Mouse (Mus musculus): Measurements from ENCODE around the gene Ckmt2. TPM values are rescaled to one million over a fixed set of nuclear protein-coding genes. Genes with fewer than 3 reads are reported as not detected.

Gene Ckmt2
- not detected in 2 replicates for polyA plus RNA-seq (2016; fragmentation: Nextera tagmentation; extraction: Ambion mirVana)

GRCm38 (mm10) chr13:91876741-91877349 is at the start of gene Ckmt2:
TSS of gene Ckmt2 (minus strand) at chr13:91876885.
- no peak within 1 kb of the TSS for H3K4me2 ChIP-seq (replicated peaks)
- no peak within 1 kb of the TSS for H3K27ac ChIP-seq
- no peak within 1 kb of the TSS for H3K9ac ChIP-seq
- no peak within 1 kb of the TSS for H3K4me3 ChIP-seq
- peaks cover 7% of the 10 kb centered on the region for H3K4me1 ChIP-seq
- no peak for ATAC-seq (ENCODE audit: insufficient number of reproducible peaks, insufficient read depth, low FRiP score, low TSS enrichment)
- no peaks in the 10 kb centered on the region for H3K9me3 ChIP-seq
- no peaks in the 10 kb centered on the region for H3K27me3 ChIP-seq
- H3K36me3 ChIP-seq = no peaks in the 10 kb centered on the region
- WGBS = 72% methylated on average over 5 of the region's 5 CpGs

- Histone ChIP-seq H3K4me1 (0 out of 2 replicates have a peak, but pooled peaks cover 3% of the 10 kb centered on the region), H3K9ac (no peak overlapping the region), H3K4me3 (no peak overlapping the region), H3K4me2 (replicated peaks) (no peak overlapping the region), H3K27me3 (no peaks in the 10 kb centered on the region), H3K27ac (no peak overlapping the region), H3K36me3 (no peaks in the 10 kb centered on the region), H3K9me3 (no peaks in the 10 kb centered on the region)
- ATAC-seq (ENCODE audit: insufficient number of reproducible peaks, insufficient read depth, low FRiP score, low TSS enrichment) = no peak
- WGBS = 67% methylated on average over 3 of the region's 3 CpGs
Measured at GRCm38 (mm10) chr13:91921010-91921409, 44.3 kb upstream of the Ckmt2 start.

- Histone ChIP-seq H3K4me3 (no peak overlapping the region), H3K9ac (no peak overlapping the region), H3K27me3 (no peaks in the 10 kb centered on the region), H3K4me1 (0 out of 2 replicates have a peak, but pooled peaks cover 6% of the 10 kb centered on the region), H3K4me2 (replicated peaks) (no peak overlapping the region), H3K36me3 (no peaks in the 10 kb centered on the region), H3K9me3 (no peaks in the 10 kb centered on the region), H3K27ac (no peak overlapping the region)
- 69% methylated on average over 5 of the region's 5 CpGs for WGBS
- no peak for ATAC-seq (ENCODE audit: insufficient number of reproducible peaks, insufficient read depth, low FRiP score, low TSS enrichment)
Measured at GRCm38 (mm10) chr13:91918764-91919163, 42.1 kb upstream of the Ckmt2 start.

- Histone ChIP-seq H3K27ac (no peak overlapping the region), H3K4me3 (no peak overlapping the region), H3K27me3 (no peaks in the 10 kb centered on the region), H3K9me3 (no peaks in the 10 kb centered on the region), H3K36me3 (no peaks in the 10 kb centered on the region), H3K4me1 (0 out of 2 replicates have a peak, but pooled peaks cover 6% of the 10 kb centered on the region), H3K4me2 (replicated peaks) (no peak overlapping the region), H3K9ac (no peak overlapping the region)
- 78% methylated on average over 2 of the region's 2 CpGs for WGBS
- ATAC-seq (ENCODE audit: insufficient number of reproducible peaks, insufficient read depth, low FRiP score, low TSS enrichment) = no peak
Measured at GRCm38 (mm10) chr13:91917835-91918234, 41.1 kb upstream of the Ckmt2 start.

GRCm38 (mm10) chr13:91916308-91916707 is 39.6 kb upstream of the Ckmt2 start:
- 77% methylated on average over 5 of the region's 5 CpGs for WGBS
- Histone ChIP-seq H3K9me3 (no peaks in the 10 kb centered on the region), H3K4me2 (replicated peaks) (no peak overlapping the region), H3K4me1 (0 out of 2 replicates have a peak, but pooled peaks cover 6% of the 10 kb centered on the region), H3K27ac (no peak overlapping the region), H3K36me3 (no peaks in the 10 kb centered on the region), H3K27me3 (no peaks in the 10 kb centered on the region), H3K9ac (no peak overlapping the region), H3K4me3 (no peak overlapping the region)
- no peak for ATAC-seq (ENCODE audit: insufficient number of reproducible peaks, insufficient read depth, low FRiP score, low TSS enrichment)

- Histone ChIP-seq H3K4me3 (no peak overlapping the region), H3K27me3 (no peaks in the 10 kb centered on the region), H3K9me3 (no peaks in the 10 kb centered on the region), H3K36me3 (no peaks in the 10 kb centered on the region), H3K4me1 (0 out of 2 replicates have a peak, but pooled peaks cover 6% of the 10 kb centered on the region), H3K9ac (no peak overlapping the region), H3K4me2 (replicated peaks) (no peak overlapping the region), H3K27ac (no peak overlapping the region)
- 62% methylated on average over 6 of the region's 6 CpGs for WGBS
- peak; percentile 70; the same call in 1 of the 2 replicates for ATAC-seq (ENCODE audit: insufficient number of reproducible peaks, insufficient read depth, low FRiP score, low TSS enrichment)
Measured at GRCm38 (mm10) chr13:91915582-91916239, 39.0 kb upstream of the Ckmt2 start.

GRCm38 (mm10) chr13:91915192-91915581 is 38.5 kb upstream of the Ckmt2 start:
- Histone ChIP-seq H3K27ac (no peak overlapping the region), H3K4me3 (no peak overlapping the region), H3K36me3 (no peaks in the 10 kb centered on the region), H3K4me1 (0 out of 2 replicates have a peak, but pooled peaks cover 6% of the 10 kb centered on the region), H3K9ac (no peak overlapping the region), H3K9me3 (no peaks in the 10 kb centered on the region), H3K27me3 (no peaks in the 10 kb centered on the region), H3K4me2 (replicated peaks) (no peak overlapping the region)
- 62% methylated on average over 4 of the region's 4 CpGs for WGBS
- no peak for ATAC-seq (ENCODE audit: insufficient number of reproducible peaks, insufficient read depth, low FRiP score, low TSS enrichment)

GRCm38 (mm10) chr13:91911652-91912051 is 35.0 kb upstream of the Ckmt2 start:
- Histone ChIP-seq H3K4me2 (replicated peaks) (no peak overlapping the region), H3K27ac (no peak overlapping the region), H3K9me3 (no peaks in the 10 kb centered on the region), H3K27me3 (no peaks in the 10 kb centered on the region), H3K4me1 (0 out of 2 replicates have a peak, but pooled peaks cover 6% of the 10 kb centered on the region), H3K36me3 (no peaks in the 10 kb centered on the region), H3K9ac (no peak overlapping the region), H3K4me3 (no peak overlapping the region)
- ATAC-seq (ENCODE audit: insufficient number of reproducible peaks, insufficient read depth, low FRiP score, low TSS enrichment) = no peak

- ATAC-seq (ENCODE audit: insufficient number of reproducible peaks, insufficient read depth, low FRiP score, low TSS enrichment) = no peak
- 0 out of 2 replicates have a peak, but pooled peaks cover 5% of the 10 kb centered on the region for H3K4me1 ChIP-seq
- no peaks in the 10 kb centered on the region for H3K36me3 ChIP-seq
- H3K9ac ChIP-seq = no peak overlapping the region
- no peaks in the 10 kb centered on the region for H3K27me3 ChIP-seq
- no peak overlapping the region for H3K27ac ChIP-seq
- no peak overlapping the region for H3K4me3 ChIP-seq
- no peak overlapping the region for H3K4me2 ChIP-seq (replicated peaks)
- no peaks in the 10 kb centered on the region for H3K9me3 ChIP-seq
Measured at GRCm38 (mm10) chr13:91911211-91911610, 34.5 kb upstream of the Ckmt2 start.

- H3K27me3 ChIP-seq = no peaks in the 10 kb centered on the region
- no peaks in the 10 kb centered on the region for H3K4me1 ChIP-seq
- no peak for ATAC-seq (ENCODE audit: insufficient number of reproducible peaks, insufficient read depth, low FRiP score, low TSS enrichment)
- no peak overlapping the region for H3K9ac ChIP-seq
- 38% methylated on average over 10 of the region's 10 CpGs for whole genome bisulfite sequencing
- no peaks in the 10 kb centered on the region for H3K36me3 ChIP-seq
- H3K27ac ChIP-seq = no peak overlapping the region
- no peak overlapping the region for H3K4me3 ChIP-seq
- H3K9me3 ChIP-seq = no peaks in the 10 kb centered on the region
- H3K4me2 ChIP-seq (replicated peaks) = no peak overlapping the region
Measured at GRCm38 (mm10) chr13:91908202-91908980, 31.7 kb upstream of the Ckmt2 start.

GRCm38 (mm10) chr13:91906338-91906737 is 29.7 kb upstream of the Ckmt2 start:
- 68% methylated on average over 3 of the region's 3 CpGs for WGBS
- Histone ChIP-seq H3K4me3 (no peak overlapping the region), H3K36me3 (no peaks in the 10 kb centered on the region), H3K27ac (no peak overlapping the region), H3K4me2 (replicated peaks) (no peak overlapping the region), H3K27me3 (no peaks in the 10 kb centered on the region), H3K4me1 (no peaks in the 10 kb centered on the region), H3K9me3 (no peaks in the 10 kb centered on the region), H3K9ac (no peak overlapping the region)
- no peak for ATAC-seq (ENCODE audit: insufficient number of reproducible peaks, insufficient read depth, low FRiP score, low TSS enrichment)

GRCm38 (mm10) chr13:91896476-91896875 is 19.8 kb upstream of the Ckmt2 start:
- H3K4me3 ChIP-seq = no peak overlapping the region
- H3K9ac ChIP-seq = no peak overlapping the region
- no peaks in the 10 kb centered on the region for H3K36me3 ChIP-seq
- no peak overlapping the region for H3K4me2 ChIP-seq (replicated peaks)
- no peaks in the 10 kb centered on the region for H3K4me1 ChIP-seq
- no peaks in the 10 kb centered on the region for H3K9me3 ChIP-seq
- no peaks in the 10 kb centered on the region for H3K27me3 ChIP-seq
- 59% methylated on average over 1 of the region's 1 CpGs for WGBS
- H3K27ac ChIP-seq = no peak overlapping the region
- no peak for ATAC-seq (ENCODE audit: insufficient number of reproducible peaks, insufficient read depth, low FRiP score, low TSS enrichment)

All from embryonic facial prominence, embryonic 12.5 days (tissue).